Mouse (Mus musculus): ENCODE results near the gene Sdcbp2. TPM values are rescaled to one million over a fixed set of nuclear protein-coding genes. Genes with fewer than 3 reads are reported as not detected.

The Sdcbp2 gene
- polyA plus RNA-seq, 1 experiment: 1.7 TPM

GRCm38 (mm10) chr2:151632982-151633381 lies 60.6 kb downstream of the Sdcbp2 start:
- no peak overlapping the region for H3K4me3 ChIP-seq (ENCODE audit: insufficient read depth, low read depth, low read length)
- H3K4me1 ChIP-seq (ENCODE audit: control insufficient read depth, insufficient read depth, insufficient read length, low read length): no peaks in the 10 kb centered on the region
- H3K27ac ChIP-seq (replicated peaks; ENCODE audit: low read depth, low read length): no peak overlapping the region

GRCm38 (mm10) chr2:151634903-151635302 lies 62.5 kb downstream of the Sdcbp2 start:
- Histone ChIP-seq H3K4me3 (ENCODE audit: insufficient read depth, low read depth, low read length) (no peak overlapping the region), H3K27ac (replicated peaks; ENCODE audit: low read depth, low read length) (no peak overlapping the region), H3K4me1 (ENCODE audit: control insufficient read depth, insufficient read depth, insufficient read length, low read length) (no peaks in the 10 kb centered on the region)

GRCm38 (mm10) chr2:151635362-151636014 lies 63.1 kb downstream of the Sdcbp2 start:
- no peaks in the 10 kb centered on the region for H3K4me1 ChIP-seq (ENCODE audit: control insufficient read depth, insufficient read depth, insufficient read length, low read length)
- no peak overlapping the region for H3K4me3 ChIP-seq (ENCODE audit: insufficient read depth, low read depth, low read length)
- H3K27ac ChIP-seq (replicated peaks; ENCODE audit: low read depth, low read length): no peak overlapping the region

GRCm38 (mm10) chr2:151636015-151636402 lies 63.6 kb downstream of the Sdcbp2 start:
- H3K4me1 ChIP-seq (ENCODE audit: control insufficient read depth, insufficient read depth, insufficient read length, low read length): no peaks in the 10 kb centered on the region
- no peak overlapping the region for H3K27ac ChIP-seq (replicated peaks; ENCODE audit: low read depth, low read length)
- H3K4me3 ChIP-seq (ENCODE audit: insufficient read depth, low read depth, low read length): no peak overlapping the region

Other genes with a start within 250 kb of the Sdcbp2 start
- gene 4921509C19Rik, start 96.5 kb upstream of the Sdcbp2 start, polyA plus RNA-seq (2012; ENCODE audit: insufficient read depth, insufficient read length, missing spikeins): not detected in 2 replicates
- gene Nsfl1c, start 78.4 kb upstream of the Sdcbp2 start, polyA plus RNA-seq (2012; ENCODE audit: insufficient read depth, insufficient read length, missing spikeins): 73.4 and 83.2 TPM in 2 replicates
- 241 and 245 TPM in 2 replicates for gene Fkbp1a, start 30.1 kb upstream of the Sdcbp2 start, polyA plus RNA-seq (2012; ENCODE audit: insufficient read depth, insufficient read length, missing spikeins)
- not detected in 2 replicates for gene Snph, start 60.0 kb downstream of the Sdcbp2 start, polyA plus RNA-seq (2012; ENCODE audit: insufficient read depth, insufficient read length, missing spikeins)
- gene Rad21l, start 95.9 kb downstream of the Sdcbp2 start, polyA plus RNA-seq (2012; ENCODE audit: insufficient read depth, insufficient read length, missing spikeins): not detected in 2 replicates
- gene Tmem74b, start 129.4 kb downstream of the Sdcbp2 start, polyA plus RNA-seq (2012; ENCODE audit: insufficient read depth, insufficient read length, missing spikeins): 0.75 TPM in 1 of 2 replicates, not detected in the other
- 17.9 and 18.9 TPM in 2 replicates for gene Psmf1, start 171.6 kb downstream of the Sdcbp2 start, polyA plus RNA-seq (2012; ENCODE audit: insufficient read depth, insufficient read length, missing spikeins)

Data from brown adipose tissue, adult 24 weeks (tissue).